Mouse (Mus musculus) lung, postnatal 0 days (tissue): ENCODE data around the gene Incenp. TPM values are rescaled to one million over a fixed set of nuclear protein-coding genes. Genes with fewer than 3 reads are reported as not detected.

ENCODE experiments used
- ATAC-seq: fragments of 200-750 bp; cut with Nextera tagmentation; 2 replicates; pipeline ENCODE4 v1.8.0; 2017; ENCODE audit warnings: moderate library complexity
- DNase-seq: peaks from one replicate; pipeline ENCODE4 v3.0.0-alpha.2; 2016; ENCODE audit warnings: low spot score
- H3K27ac ChIP-seq: fragments of 300-500 bp; sonication (generic); 2 replicates; pipeline ENCODE4 v1.5.1; 2014; ENCODE audit warnings: antibody characterized with exemption, mild to moderate bottlenecking, low read length, mixed read lengths
- H3K27me3 ChIP-seq: fragments of 300-500 bp; sonication (generic); replicated peaks from 2 replicates; pipeline ENCODE4 v1.6.1; 2014; ENCODE audit warnings: low read length, mixed read lengths; ENCODE audit not compliant: insufficient read depth
- H3K36me3 ChIP-seq: fragments of 300-500 bp; sonication (generic); 2 replicates; pipeline ENCODE4 v1.6.1; 2014; ENCODE audit warnings: low read length, mixed read lengths; ENCODE audit not compliant: insufficient read depth
- H3K4me1 ChIP-seq: fragments of 300-500 bp; sonication (generic); 2 replicates; pipeline ENCODE4 v1.6.1; 2014; ENCODE audit warnings: antibody characterized with exemption, low read depth, low read length, mixed read lengths; ENCODE audit not compliant: insufficient read depth
- H3K4me2 ChIP-seq: fragments of 300-500 bp; sonication (generic); replicated peaks from 2 replicates; pipeline ENCODE4 v1.6.1; 2014; ENCODE audit warnings: low read depth, mild to moderate bottlenecking, low read length, moderate library complexity, mixed read lengths
- H3K4me3 ChIP-seq: fragments of 300-500 bp; sonication (generic); 2 replicates; pipeline ENCODE4 v1.5.1; 2014; ENCODE audit warnings: low read depth, low read length
- H3K9ac ChIP-seq: fragments of 300-500 bp; sonication (generic); replicated peaks from 2 replicates; pipeline ENCODE4 v1.6.1; 2014; ENCODE audit warnings: low read depth, mild to moderate bottlenecking
- H3K9me3 ChIP-seq: fragments of 300-500 bp; sonication (generic); 2 replicates; pipeline ENCODE4 v1.6.1; 2016; ENCODE audit warnings: low read length, mixed read lengths
- CTCF ChIP-seq: IDR thresholded peaks from 2 replicates; pipeline ENCODE4 v1.5.1; 2016; ENCODE audit warnings: antibody characterized with exemption, mild to moderate bottlenecking
- EP300 ChIP-seq: IDR thresholded peaks from 2 replicates; pipeline ENCODE4 v1.6.1; 2016; ENCODE audit warnings: antibody characterized with exemption, mild to moderate bottlenecking, control low read depth
- WGBS: fragments of 180-500 bp; shearing (Covaris S2); extraction: QIAGEN DNeasy Blood & Tissue Kit; methylation state at CpG from one replicate; pipeline ENCODE4 v1.1.7; 2014; 5-methylcytosine and 5-hydroxymethylcytosine counted together
- polyA plus RNA-seq: library from polyadenylated mRNA; unstranded; fragments of >200 nt; fragmentation: Nextera tagmentation; extraction: Ambion mirVana; gene quantifications from 2 replicates; pipeline ENCODE4 v1.2.1, GENCODE M21; 2015

The Incenp gene
- polyA plus RNA-seq: 9.9 and 12.8 TPM in 2 replicates

GRCm38 (mm10) chr19:9899072-9899779 is at the start of gene Incenp:
TSS of gene Incenp (minus strand) at chr19:9899551.
- Histone ChIP-seq H3K4me1 (peaks cover 13% of the 10 kb centered on the region), H3K27me3 (no peaks in the 10 kb centered on the region), H3K27ac (peak within 1 kb of the TSS; percentile 84), H3K4me2 (peak within 1 kb of the TSS; percentile 81), H3K4me3 (peak within 1 kb of the TSS; percentile 85), H3K9ac (peak within 1 kb of the TSS; percentile 45), H3K36me3 (no peaks in the 10 kb centered on the region), H3K9me3 (no peaks in the 10 kb centered on the region)
- WGBS: under 1% methylated on average over 58 of the region's 58 CpGs
- DNase-seq (peak; percentile 99), ATAC-seq (peak; percentile 99)
- TF ChIP-seq CTCF: no peak

DNA sequence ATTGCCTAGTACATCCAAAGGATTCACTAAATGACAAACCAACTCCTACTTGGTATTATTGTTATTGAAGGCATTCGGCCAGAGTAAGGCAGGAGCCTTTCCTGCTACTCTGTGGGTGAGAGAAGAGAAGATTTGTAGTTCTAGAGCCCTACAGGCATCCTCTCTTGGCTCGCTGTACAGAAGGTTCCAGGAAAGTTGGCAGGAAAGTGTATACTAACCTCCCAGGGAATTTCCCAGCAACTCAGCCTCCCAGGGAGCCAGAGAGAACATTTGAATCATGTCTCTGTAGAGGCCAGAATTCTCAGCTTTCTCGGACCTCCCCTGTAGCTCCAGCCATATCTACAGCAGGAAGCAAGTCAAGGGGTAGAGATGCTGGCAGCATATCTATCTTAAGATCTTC is 47.6 kb upstream of the Incenp start:
- H3K4me2 ChIP-seq: no peak overlapping the region
- peak; percentile 23 for ATAC-seq

GRCm38 (mm10) chr19:9945800-9946564 is 46.6 kb upstream of the Incenp start:
- 79% methylated on average over 8 of the region's 8 CpGs for WGBS
- Histone ChIP-seq H3K9ac (no peak overlapping the region), H3K27ac (no peak overlapping the region), H3K4me1 (peaks cover 8% of the 10 kb centered on the region; the same call in 1 of the 2 replicates), H3K9me3 (no peaks in the 10 kb centered on the region), H3K4me3 (no peak overlapping the region), H3K27me3 (no peaks in the 10 kb centered on the region), H3K4me2 (no peak overlapping the region), H3K36me3 (no peaks in the 10 kb centered on the region)
- DNase-seq: peak; percentile 73
- ATAC-seq: peak; percentile 75
- no peak for TF ChIP-seq CTCF
- TF ChIP-seq EP300: peak; percentile 63

More for the DNA sequence above, 47.6 kb upstream of the Incenp start:
- H3K27ac ChIP-seq: peak overlapping the region; percentile 32; the same call in 1 of the 2 replicates
- TF ChIP-seq CTCF: no peak
- peak; percentile 64 for TF ChIP-seq EP300
- peak; percentile 72 for DNase-seq
- 48% methylated on average over 3 of the region's 3 CpGs for WGBS
- H3K36me3 ChIP-seq: no peaks in the 10 kb centered on the region
- H3K9me3 ChIP-seq: no peaks in the 10 kb centered on the region
- no peak overlapping the region for H3K9ac ChIP-seq
- no peaks in the 10 kb centered on the region for H3K27me3 ChIP-seq
- no peak overlapping the region for H3K4me3 ChIP-seq
- peaks cover 6% of the 10 kb centered on the region; the same call in 1 of the 2 replicates for H3K4me1 ChIP-seq

DNA sequence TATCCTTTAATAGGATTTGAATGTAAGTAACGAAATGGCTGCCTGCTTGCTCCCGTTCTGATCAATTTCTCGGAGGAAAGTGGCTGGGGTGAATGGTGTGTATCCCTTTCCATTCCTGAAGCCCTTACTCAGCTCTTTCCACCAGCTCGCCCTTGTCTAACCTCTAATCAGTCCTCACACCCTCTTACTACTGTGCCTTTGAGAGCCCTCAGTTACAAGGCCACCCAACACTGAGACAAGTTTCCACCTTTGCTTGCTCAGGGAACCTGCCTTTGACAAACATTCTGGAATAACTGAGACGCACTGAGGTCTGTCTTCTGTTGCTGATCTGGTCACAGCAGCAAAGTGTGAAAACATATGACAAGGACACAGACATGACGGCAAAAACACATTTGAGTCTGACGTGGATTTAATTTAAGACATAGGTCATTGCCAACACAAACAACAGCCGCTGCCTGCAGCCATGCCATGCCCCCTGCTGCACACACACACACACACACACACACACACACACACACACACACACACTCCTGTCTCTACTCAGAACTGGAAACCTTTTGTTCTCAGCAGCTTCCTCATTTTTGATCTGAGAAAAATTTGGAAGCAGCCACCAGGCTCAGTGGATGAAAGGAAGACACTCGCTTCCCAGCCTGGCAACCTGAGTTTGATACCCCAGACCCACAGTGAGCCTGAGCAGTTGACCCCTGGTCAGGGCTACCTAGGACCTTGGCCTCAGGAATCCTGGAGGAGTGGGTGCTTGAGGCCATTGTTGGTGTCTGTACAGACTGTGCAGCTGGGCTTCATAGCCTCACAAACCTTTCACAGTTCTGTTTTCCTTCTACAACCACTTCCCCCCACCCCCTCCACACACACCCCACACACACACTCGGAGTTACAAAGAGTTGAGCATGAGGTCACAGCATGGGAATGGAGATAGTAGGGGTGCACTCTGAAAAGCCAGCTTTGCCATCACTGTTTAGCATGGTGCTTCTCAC is 43.5 kb upstream of the Incenp start:
- Histone ChIP-seq H3K9ac (no peak overlapping the region), H3K4me2 (no peak overlapping the region), H3K4me3 (no peak overlapping the region), H3K36me3 (no peaks in the 10 kb centered on the region), H3K27me3 (no peaks in the 10 kb centered on the region), H3K4me1 (peaks cover 8% of the 10 kb centered on the region; the same call in 1 of the 2 replicates), H3K27ac (peak overlapping the region; percentile 79), H3K9me3 (no peaks in the 10 kb centered on the region)
- peak; percentile 77 for DNase-seq
- WGBS: 27% methylated on average over 10 of the region's 10 CpGs
- peak; percentile 82 for ATAC-seq
- peak; percentile 48 for TF ChIP-seq EP300
- 0 out of 2 replicates have a peak, but pooled peaks have one; percentile 2 for TF ChIP-seq CTCF

DNA sequence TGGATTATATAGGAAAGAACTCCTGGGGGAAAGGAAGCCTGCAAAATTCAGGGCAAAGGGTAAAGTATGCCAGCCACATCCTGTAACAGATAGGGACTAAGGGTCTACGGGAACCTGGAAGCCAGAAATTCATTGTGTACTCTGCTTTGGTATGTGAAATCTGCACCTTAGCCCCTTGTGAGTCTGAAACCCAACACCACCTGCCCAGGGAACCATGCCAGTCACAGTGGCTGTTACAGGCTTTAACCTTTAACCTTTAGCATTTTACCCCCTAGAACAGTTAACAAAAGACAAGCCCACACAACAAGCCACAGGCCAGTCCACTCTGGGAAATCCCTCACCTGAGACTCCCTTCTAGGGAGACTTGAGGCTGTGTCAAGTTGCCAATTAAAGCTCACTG is 42.5 kb upstream of the Incenp start:
- H3K27me3 ChIP-seq: no peaks in the 10 kb centered on the region
- TF ChIP-seq CTCF (no peak), EP300 (no peak)
- H3K27ac ChIP-seq: no peak overlapping the region

More for the DNA sequence above, 42.5 kb upstream of the Incenp start:
- no peak for ATAC-seq
- H3K4me1 ChIP-seq: peaks cover 8% of the 10 kb centered on the region; the same call in 1 of the 2 replicates
- no peaks in the 10 kb centered on the region for H3K9me3 ChIP-seq
- 46% methylated on average over 1 of the region's 1 CpGs for WGBS
- H3K36me3 ChIP-seq: no peaks in the 10 kb centered on the region
- H3K4me3 ChIP-seq: no peak overlapping the region
- no peak for DNase-seq
- H3K4me2 ChIP-seq: no peak overlapping the region
- H3K9ac ChIP-seq: no peak overlapping the region
